Mouse (Mus musculus) kidney, embryonic 14.5 days (tissue): ENCODE data around the gene Chchd10. TPM values are rescaled to one million over a fixed set of nuclear protein-coding genes. Genes with fewer than 3 reads are reported as not detected.
A peak's percentile ranks its signal among the peaks of the same experiment; 100 is the strongest.

Source experiments
- ATAC-seq: fragments of 200-750 bp; cut with Nextera tagmentation; 2 replicates; pipeline ENCODE4 v1.8.0; 2017; ENCODE audit warnings: moderate number of reproducible peaks, mild to moderate bottlenecking, moderate TSS enrichment, moderate library complexity; ENCODE audit not compliant: low FRiP score, low TSS enrichment
- H3K27ac ChIP-seq: fragments of 300-500 bp; sonication (generic); 2 replicates; pipeline ENCODE4 v1.5.1; 2014; ENCODE audit warnings: low read depth, mild to moderate bottlenecking, low read length, moderate library complexity, mixed read lengths
- H3K27me3 ChIP-seq: fragments of 300-500 bp; sonication (generic); 2 replicates; pipeline ENCODE4 v1.6.1; 2014; ENCODE audit warnings: mild to moderate bottlenecking, low read length; ENCODE audit not compliant: control insufficient read depth, insufficient read depth
- H3K36me3 ChIP-seq: fragments of 300-500 bp; sonication (generic); 2 replicates; pipeline ENCODE4 v1.6.1; 2014; ENCODE audit warnings: low read length, mixed read lengths; ENCODE audit not compliant: control insufficient read depth, insufficient read depth
- H3K4me1 ChIP-seq: fragments of 300-500 bp; sonication (generic); 2 replicates; pipeline ENCODE4 v1.6.1; 2014; ENCODE audit warnings: low read length, mixed read lengths; ENCODE audit not compliant: control insufficient read depth, insufficient read depth
- H3K4me2 ChIP-seq: fragments of 300-500 bp; sonication (generic); replicated peaks from 2 replicates; pipeline ENCODE4 v1.6.1; 2014; ENCODE audit warnings: low read depth, mild to moderate bottlenecking, low read length
- H3K4me3 ChIP-seq: fragments of 300-500 bp; sonication (generic); 2 replicates; pipeline ENCODE4 v1.5.1; 2014; ENCODE audit warnings: mild to moderate bottlenecking, low read length
- H3K9ac ChIP-seq: fragments of 300-500 bp; sonication (generic); 2 replicates; pipeline ENCODE4 v1.6.1; 2014; ENCODE audit warnings: low read depth, mild to moderate bottlenecking, low read length, moderate library complexity
- H3K9me3 ChIP-seq: fragments of 300-500 bp; sonication (generic); 2 replicates; pipeline ENCODE4 v1.6.1; 2016; ENCODE audit warnings: low read length; ENCODE audit not compliant: control insufficient read depth
- WGBS: fragments of 180-500 bp; shearing (Covaris S2); extraction: QIAGEN DNeasy Blood & Tissue Kit; methylation state at CpG from one replicate; pipeline ENCODE4 v1.1.7; 2014; 5-methylcytosine and 5-hydroxymethylcytosine counted together
- polyA plus RNA-seq: library from polyadenylated mRNA; unstranded; fragments of >200 nt; fragmentation: Nextera tagmentation; extraction: Ambion mirVana; gene quantifications from 2 replicates; pipeline ENCODE4 v1.2.1, GENCODE M21; 2014

Chchd10 gene
- polyA plus RNA-seq, 1 experiment from 2014 or later, result 99.4 TPM

GRCm38 (mm10) chr10:75919026-75919425 lies 13.9 kb upstream of the Chchd10 start:
- ATAC-seq, result no peak
- Histone ChIP-seq H3K4me3 (no peak overlapping the region), H3K27me3 (no peaks in the 10 kb centered on the region), H3K36me3 (peaks cover 46% of the 10 kb centered on the region), H3K9me3 (no peaks in the 10 kb centered on the region), H3K4me2 (no peak overlapping the region), H3K9ac (no peak overlapping the region), H3K27ac (no peak overlapping the region), H3K4me1 (peaks cover 17% of the 10 kb centered on the region)
- WGBS, result 84% methylated on average over 5 of the region's 5 CpGs

- under 1% methylated on average over 76 of the region's 76 CpGs for WGBS
- peak within 1 kb of the TSS; percentile 95 for H3K9ac ChIP-seq
- H3K27ac ChIP-seq, result peak within 1 kb of the TSS; percentile 97
- peaks cover 41% of the 10 kb centered on the region; the same call in 1 of the 2 replicates for H3K36me3 ChIP-seq
- H3K27me3 ChIP-seq, result no peaks in the 10 kb centered on the region
- no peaks in the 10 kb centered on the region for H3K9me3 ChIP-seq
- H3K4me3 ChIP-seq, result peak within 1 kb of the TSS; percentile 95
- H3K4me2 ChIP-seq, result peak within 1 kb of the TSS; percentile 68
- H3K4me1 ChIP-seq, result peaks cover 17% of the 10 kb centered on the region
- peak; percentile 86 for ATAC-seq
Observed at GRCm38 (mm10) chr10:75921026-75921725, 11.8 kb upstream of the Chchd10 start, which contains the start of gene Smarcb1. Gene Smarcb1 (minus strand): TSS chr10:75921617.

GRCm38 (mm10) chr10:75921726-75922560 lies 11.0 kb upstream of the Chchd10 start:
- 4% methylated on average over 22 of the region's 22 CpGs for WGBS
- Histone ChIP-seq H3K4me2 (peak overlapping the region; percentile 68), H3K9ac (peak overlapping the region; percentile 95), H3K36me3 (peaks cover 44% of the 10 kb centered on the region; the same call in 1 of the 2 replicates), H3K4me3 (peak overlapping the region; percentile 95), H3K27ac (peak overlapping the region; percentile 97; the same call in 1 of the 2 replicates), H3K9me3 (no peaks in the 10 kb centered on the region), H3K27me3 (no peaks in the 10 kb centered on the region), H3K4me1 (peaks cover 17% of the 10 kb centered on the region)
- ATAC-seq, result peak; percentile 32

GRCm38 (mm10) chr10:75924324-75924723 lies 8.6 kb upstream of the Chchd10 start:
- Histone ChIP-seq H3K9me3 (no peaks in the 10 kb centered on the region), H3K36me3 (peaks cover 32% of the 10 kb centered on the region; the same call in 1 of the 2 replicates), H3K27ac (no peak overlapping the region), H3K4me3 (no peak overlapping the region), H3K9ac (no peak overlapping the region), H3K4me1 (peaks cover 12% of the 10 kb centered on the region), H3K4me2 (no peak overlapping the region), H3K27me3 (no peaks in the 10 kb centered on the region)
- WGBS, result 59% methylated on average over 2 of the region's 2 CpGs
- ATAC-seq, result no peak

GRCm38 (mm10) chr10:75926396-75926795 lies 6.5 kb upstream of the Chchd10 start:
- ATAC-seq, result no peak
- no peak overlapping the region for H3K4me2 ChIP-seq
- peaks cover 18% of the 10 kb centered on the region for H3K4me1 ChIP-seq
- H3K27ac ChIP-seq, result no peak overlapping the region
- WGBS, result 74% methylated on average over 13 of the region's 13 CpGs
- no peak overlapping the region for H3K9ac ChIP-seq
- no peak overlapping the region for H3K4me3 ChIP-seq
- H3K27me3 ChIP-seq, result no peaks in the 10 kb centered on the region
- peaks cover 31% of the 10 kb centered on the region; the same call in 1 of the 2 replicates for H3K36me3 ChIP-seq
- no peaks in the 10 kb centered on the region for H3K9me3 ChIP-seq

- H3K4me1 ChIP-seq, result peaks cover 23% of the 10 kb centered on the region
- no peak overlapping the region for H3K9ac ChIP-seq
- peak overlapping the region; percentile 22; the same call in 1 of the 2 replicates for H3K4me2 ChIP-seq
- peaks cover 13% of the 10 kb centered on the region; the same call in 1 of the 2 replicates for H3K36me3 ChIP-seq
- no peak; the same call in 1 of the 2 replicates for ATAC-seq
- H3K4me3 ChIP-seq, result no peak overlapping the region
- no peaks in the 10 kb centered on the region for H3K27me3 ChIP-seq
- no peaks in the 10 kb centered on the region for H3K9me3 ChIP-seq
- 35% methylated on average over 6 of the region's 6 CpGs for WGBS
- no peak overlapping the region for H3K27ac ChIP-seq
Observed at GRCm38 (mm10) chr10:75930304-75930703, 2.6 kb upstream of the Chchd10 start.

- Histone ChIP-seq H3K4me3 (peak overlapping the region; percentile 64), H3K27ac (no peak overlapping the region)
Observed at GRCm38 (mm10) chr10:75931311-75931710, 1.6 kb upstream of the Chchd10 start.

GRCm38 (mm10) chr10:75932081-75932678 lies 750 bp upstream of the Chchd10 start:
- Histone ChIP-seq H3K36me3 (peaks cover 4% of the 10 kb centered on the region; the same call in 1 of the 2 replicates), H3K27me3 (no peaks in the 10 kb centered on the region), H3K4me1 (peaks cover 27% of the 10 kb centered on the region), H3K4me3 (peak overlapping the region; percentile 64), H3K9me3 (no peaks in the 10 kb centered on the region), H3K9ac (peak overlapping the region; percentile 90), H3K4me2 (peak overlapping the region; percentile 98), H3K27ac (no peak overlapping the region)
- ATAC-seq, result peak; percentile 72
- 2% methylated on average over 30 of the region's 44 CpGs for WGBS

More at GRCm38 (mm10) chr10:75931311-75931710, 1.6 kb upstream of the Chchd10 start:
- Histone ChIP-seq H3K27me3 (no peaks in the 10 kb centered on the region), H3K9ac (peak overlapping the region; percentile 90), H3K4me1 (peaks cover 23% of the 10 kb centered on the region), H3K4me2 (peak overlapping the region; percentile 98), H3K9me3 (no peaks in the 10 kb centered on the region), H3K36me3 (peaks cover 8% of the 10 kb centered on the region; the same call in 1 of the 2 replicates)
- 18% methylated on average over 7 of the region's 7 CpGs for WGBS
- no peak for ATAC-seq
